Mouse (Mus musculus): ENCODE data around the gene Sectm1a. TPM values are rescaled to one million over a fixed set of nuclear protein-coding genes. Genes with fewer than 3 reads are reported as not detected.
"Not testable (repeated sequence)": the region's sequence is repeated elsewhere in the genome, so short reads cannot be mapped to it uniquely, and the experiment has no call there.

Gene Sectm1a
- polyA plus RNA-seq, 1 experiment from 2014 or later = 0.68 TPM

DNA sequence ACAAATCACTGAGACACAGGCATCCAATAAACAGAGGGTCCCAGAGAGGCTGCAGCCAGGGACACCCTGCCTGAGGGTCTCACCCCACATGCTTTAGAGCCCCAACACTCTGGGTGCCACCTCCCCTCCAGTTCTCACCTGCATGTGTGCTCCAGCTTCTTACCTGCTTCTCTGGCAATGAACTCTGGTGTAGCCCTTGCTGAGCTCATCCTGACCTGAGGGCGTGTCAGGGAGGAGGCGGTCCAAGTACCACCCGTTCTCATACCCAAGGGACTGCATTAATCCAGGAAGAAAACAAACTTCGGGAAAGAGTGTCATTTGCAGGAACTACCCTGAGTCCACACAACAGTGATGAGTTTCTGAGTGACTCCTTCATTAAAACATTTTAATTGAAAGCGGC, 17.6 kb downstream of the Sectm1a start, which contains the start of gene Sectm1b:
Gene Sectm1b, minus strand, starts transcription at position 191 of the 400 bp plus-strand sequence.
- no peaks in the 10 kb centered on the region for H3K36me3 ChIP-seq (replicated peaks)
- no peak within 1 kb of the TSS for H3K4me2 ChIP-seq
- no peaks in the 10 kb centered on the region for H3K27me3 ChIP-seq
- H3K4me1 ChIP-seq (replicated peaks) = no peaks in the 10 kb centered on the region; the same call in 1 of the 2 replicates
- WGBS (ENCODE audit: insufficient replicate concordance) = 61% methylated on average over 5 of the region's 5 CpGs
- no peak within 1 kb of the TSS for H3K27ac ChIP-seq (replicated peaks)
- H3K9ac ChIP-seq = no peak within 1 kb of the TSS
- ATAC-seq (ENCODE audit: insufficient read depth) = no peak
- H3K9me3 ChIP-seq (replicated peaks) = no peaks in the 10 kb centered on the region
- H3K4me3 ChIP-seq (replicated peaks) = no peak within 1 kb of the TSS

- H3K4me2 ChIP-seq = no peak overlapping the region
These were observed 19.4 kb downstream of the Sectm1a start for GRCm38 (mm10) chr11:121061615-121062014.

DNA sequence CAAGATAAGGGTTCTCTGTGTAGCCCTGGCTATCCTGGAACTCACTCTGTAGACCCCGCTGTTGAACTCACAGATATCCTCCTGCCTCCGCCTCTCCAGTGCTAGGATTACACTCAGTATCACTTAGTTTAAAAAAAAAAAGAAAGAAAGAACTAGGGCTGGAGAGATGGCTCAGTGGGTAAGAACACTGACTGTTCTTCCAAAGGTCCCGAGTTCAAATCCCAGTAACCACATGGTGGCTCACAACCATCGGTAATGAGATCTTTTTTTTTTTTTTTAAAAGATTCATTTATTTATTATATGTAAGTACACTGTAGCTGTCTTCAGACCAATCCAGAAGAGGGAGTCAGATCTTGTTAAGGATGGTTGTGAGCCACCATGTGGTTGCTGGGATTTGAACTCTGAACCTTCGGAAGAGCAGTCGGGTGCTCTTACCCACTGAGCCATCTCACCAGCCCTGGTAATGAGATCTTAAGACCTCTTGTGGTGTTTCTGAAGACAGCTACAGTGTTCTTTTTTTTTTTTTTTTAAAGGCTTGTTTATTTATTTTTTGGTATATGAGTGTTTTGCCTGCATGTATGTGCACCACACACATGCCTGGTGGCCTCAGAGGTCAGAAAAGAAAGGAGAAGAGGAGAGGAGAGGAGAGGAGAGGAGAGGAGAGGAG, 20.5 kb downstream of the Sectm1a start:
- H3K27ac ChIP-seq (replicated peaks); H3K4me2 ChIP-seq; H3K9ac ChIP-seq; H3K9me3 ChIP-seq (replicated peaks); ATAC-seq (ENCODE audit: insufficient read depth); H3K27me3 ChIP-seq; H3K4me3 ChIP-seq (replicated peaks); H3K36me3 ChIP-seq (replicated peaks): not testable (repeated sequence)
- WGBS (ENCODE audit: insufficient replicate concordance) = 70% methylated on average over 6 of the region's 6 CpGs
- peaks cover 17% of the 10 kb centered on the region for H3K4me1 ChIP-seq (replicated peaks)

More at GRCm38 (mm10) chr11:121061615-121062014, 19.4 kb downstream of the Sectm1a start:
- peaks cover 11% of the 10 kb centered on the region for H3K4me1 ChIP-seq (replicated peaks)
- H3K36me3 ChIP-seq (replicated peaks) = no peaks in the 10 kb centered on the region
- no peaks in the 10 kb centered on the region for H3K9me3 ChIP-seq (replicated peaks)
- H3K27ac ChIP-seq (replicated peaks) = no peak overlapping the region
- H3K9ac ChIP-seq = no peak overlapping the region
- ATAC-seq (ENCODE audit: insufficient read depth) = no peak
- no peaks in the 10 kb centered on the region for H3K27me3 ChIP-seq
- no peak overlapping the region for H3K4me3 ChIP-seq (replicated peaks)
- 60% methylated on average over 8 of the region's 8 CpGs for WGBS (ENCODE audit: insufficient replicate concordance)

DNA sequence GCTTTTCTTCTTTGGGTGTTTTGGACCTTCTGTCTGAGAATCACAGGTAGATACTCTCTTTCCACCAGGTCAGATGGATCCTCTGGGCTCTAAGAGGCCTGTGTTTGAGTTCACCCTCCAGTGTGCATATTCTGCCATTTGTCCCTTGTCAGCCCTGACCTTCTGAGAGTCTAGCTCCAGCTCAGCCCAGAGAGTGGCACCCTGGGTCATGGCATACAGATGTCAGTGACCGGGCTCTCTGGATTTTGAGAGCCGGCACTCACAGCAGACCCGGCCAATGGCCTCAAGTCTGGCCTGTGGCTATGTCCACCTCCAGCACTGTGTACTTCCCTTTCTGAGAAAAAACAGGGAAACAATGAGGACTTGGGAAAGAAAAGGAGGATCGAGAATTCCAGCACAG, 21.5 kb downstream of the Sectm1a start:
- Histone ChIP-seq H3K9me3 (replicated peaks) (no peaks in the 10 kb centered on the region), H3K4me2 (no peak overlapping the region), H3K4me3 (replicated peaks) (no peak overlapping the region), H3K27me3 (no peaks in the 10 kb centered on the region), H3K4me1 (replicated peaks) (peaks cover 17% of the 10 kb centered on the region), H3K36me3 (replicated peaks) (no peaks in the 10 kb centered on the region), H3K27ac (replicated peaks) (no peak overlapping the region), H3K9ac (no peak overlapping the region)
- 64% methylated on average over 4 of the region's 4 CpGs for WGBS (ENCODE audit: insufficient replicate concordance)
- ATAC-seq (ENCODE audit: insufficient read depth) = no peak

GRCm38 (mm10) chr11:121058956-121059355, 22.1 kb downstream of the Sectm1a start:
- no peaks in the 10 kb centered on the region for H3K36me3 ChIP-seq (replicated peaks)
- no peaks in the 10 kb centered on the region for H3K9me3 ChIP-seq (replicated peaks)
- peaks cover 17% of the 10 kb centered on the region for H3K4me1 ChIP-seq (replicated peaks)
- WGBS (ENCODE audit: insufficient replicate concordance) = 63% methylated on average over 4 of the region's 4 CpGs
- H3K27me3 ChIP-seq = no peaks in the 10 kb centered on the region
- no peak overlapping the region for H3K4me3 ChIP-seq (replicated peaks)
- no peak overlapping the region for H3K27ac ChIP-seq (replicated peaks)
- H3K9ac ChIP-seq = no peak overlapping the region
- H3K4me2 ChIP-seq = no peak overlapping the region
- no peak for ATAC-seq (ENCODE audit: insufficient read depth)

DNA sequence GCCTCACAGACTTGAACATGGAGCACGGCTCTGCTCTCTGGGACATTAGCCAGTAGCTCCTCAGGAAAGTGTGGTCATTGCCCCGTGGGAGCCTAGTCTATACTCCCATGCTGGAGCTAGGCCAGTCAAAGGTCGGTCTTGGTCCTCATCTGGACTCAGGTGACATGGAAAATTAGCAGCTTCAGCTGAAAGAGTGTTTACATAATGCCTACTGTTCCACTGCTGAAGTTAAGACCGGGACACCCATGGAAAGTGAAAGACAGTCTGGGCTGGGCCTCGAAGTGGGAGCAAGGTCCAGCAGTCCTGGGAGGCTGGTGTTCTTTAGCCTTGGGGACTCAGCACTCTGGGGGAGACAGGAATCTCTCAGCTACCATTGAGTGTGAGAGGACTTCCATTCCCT, 22.9 kb downstream of the Sectm1a start:
- Histone ChIP-seq H3K4me1 (replicated peaks) (peaks cover 17% of the 10 kb centered on the region), H3K9me3 (replicated peaks) (no peaks in the 10 kb centered on the region), H3K27me3 (no peaks in the 10 kb centered on the region), H3K36me3 (replicated peaks) (no peaks in the 10 kb centered on the region), H3K27ac (replicated peaks) (no peak overlapping the region), H3K4me3 (replicated peaks) (no peak overlapping the region), H3K4me2 (no peak overlapping the region), H3K9ac (no peak overlapping the region)
- 59% methylated on average over 5 of the region's 5 CpGs for WGBS (ENCODE audit: insufficient replicate concordance)
- ATAC-seq (ENCODE audit: insufficient read depth) = 0 out of 2 replicates have a peak, but pooled peaks have one; percentile 10

DNA sequence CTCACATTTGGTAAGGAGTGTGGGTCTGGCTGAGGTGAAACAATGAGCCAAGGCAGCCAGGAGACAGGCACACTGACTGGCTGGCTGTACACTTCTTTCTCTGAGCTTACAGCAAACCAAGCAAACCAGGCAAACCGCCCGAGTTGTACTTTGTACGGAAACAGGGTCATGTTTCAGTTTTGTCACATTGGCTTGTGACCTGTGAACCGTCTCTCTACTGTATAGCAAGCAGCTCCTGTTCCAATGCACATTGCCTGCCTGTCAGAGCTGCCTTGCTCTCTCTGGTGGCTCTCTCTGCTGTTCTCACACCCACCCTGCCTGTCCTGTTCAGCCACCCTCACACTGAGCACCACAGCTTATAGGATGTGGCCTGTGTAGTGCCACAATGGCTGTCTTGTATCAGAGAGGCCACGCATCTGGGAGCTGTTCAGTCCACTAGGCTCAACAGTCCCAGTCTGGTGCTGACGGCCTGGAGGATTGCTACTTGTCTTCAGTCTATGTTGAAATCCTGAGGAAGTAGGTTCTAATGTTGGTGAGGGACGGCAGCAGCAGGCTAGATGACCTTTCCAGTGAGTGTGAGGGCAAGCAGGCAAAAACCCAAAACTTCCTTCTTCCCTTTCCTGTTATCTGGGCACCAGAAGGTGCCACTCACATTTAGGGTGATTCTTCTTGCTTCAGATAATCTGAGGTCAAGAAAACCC, 24.3 kb downstream of the Sectm1a start:
- Histone ChIP-seq H3K4me2 (no peak overlapping the region; the same call in 1 of the 2 replicates), H3K9me3 (replicated peaks) (no peaks in the 10 kb centered on the region), H3K27me3 (no peaks in the 10 kb centered on the region), H3K36me3 (replicated peaks) (no peaks in the 10 kb centered on the region), H3K4me1 (replicated peaks) (peaks cover 17% of the 10 kb centered on the region), H3K9ac (no peak overlapping the region), H3K4me3 (replicated peaks) (no peak overlapping the region), H3K27ac (replicated peaks) (peak overlapping the region; percentile 78)
- WGBS (ENCODE audit: insufficient replicate concordance) = 42% methylated on average over 7 of the region's 7 CpGs
- ATAC-seq (ENCODE audit: insufficient read depth) = peak; percentile 72

GRCm38 (mm10) chr11:121053536-121053935, 27.5 kb downstream of the Sectm1a start:
- Histone ChIP-seq H3K4me2 (no peak overlapping the region), H3K36me3 (replicated peaks) (no peaks in the 10 kb centered on the region), H3K9ac (no peak overlapping the region), H3K27ac (replicated peaks) (no peak overlapping the region), H3K27me3 (no peaks in the 10 kb centered on the region), H3K9me3 (replicated peaks) (no peaks in the 10 kb centered on the region), H3K4me3 (replicated peaks) (no peak overlapping the region), H3K4me1 (replicated peaks) (peaks cover 17% of the 10 kb centered on the region)
- WGBS (ENCODE audit: insufficient replicate concordance) = 15% methylated on average over 8 of the region's 8 CpGs
- no peak for ATAC-seq (ENCODE audit: insufficient read depth)

- no peak for ATAC-seq (ENCODE audit: insufficient read depth)
- 44% methylated on average over 4 of the region's 4 CpGs for WGBS (ENCODE audit: insufficient replicate concordance)
These were observed 28.6 kb downstream of the Sectm1a start for GRCm38 (mm10) chr11:121052387-121052786.

GRCm38 (mm10) chr11:121051793-121052192, 29.2 kb downstream of the Sectm1a start:
- no peak for ATAC-seq (ENCODE audit: insufficient read depth)
- H3K27ac ChIP-seq (replicated peaks) = no peak overlapping the region
- WGBS (ENCODE audit: insufficient replicate concordance) = 33% methylated on average over 1 of the region's 1 CpGs

More at GRCm38 (mm10) chr11:121052387-121052786, 28.6 kb downstream of the Sectm1a start:
- no peak overlapping the region for H3K27ac ChIP-seq (replicated peaks)
- H3K9ac ChIP-seq = no peak overlapping the region
- H3K4me2 ChIP-seq = no peak overlapping the region
- peaks cover 13% of the 10 kb centered on the region for H3K4me1 ChIP-seq (replicated peaks)
- H3K36me3 ChIP-seq (replicated peaks) = no peaks in the 10 kb centered on the region
- no peak overlapping the region for H3K4me3 ChIP-seq (replicated peaks)
- no peaks in the 10 kb centered on the region for H3K27me3 ChIP-seq
- H3K9me3 ChIP-seq (replicated peaks) = no peaks in the 10 kb centered on the region

DNA sequence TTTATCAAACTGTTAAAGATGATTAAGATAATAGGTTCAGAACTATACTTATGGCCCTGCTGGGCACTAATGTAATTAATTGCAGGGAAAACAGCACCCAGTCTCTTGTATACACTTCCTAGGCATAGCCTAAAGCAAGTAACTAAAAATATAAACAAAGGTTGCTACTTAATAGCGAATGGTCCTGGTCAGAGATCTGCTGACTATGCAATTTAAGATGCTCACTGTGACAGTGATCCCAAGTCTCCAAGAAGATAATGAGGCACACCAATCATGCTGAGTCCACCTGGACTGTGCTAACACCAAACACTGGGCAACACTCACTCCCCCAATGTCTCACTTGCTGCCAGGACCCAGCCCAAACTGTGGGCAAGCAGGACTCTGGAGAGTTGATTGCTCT, 31.2 kb downstream of the Sectm1a start:
- 55% methylated on average over 1 of the region's 1 CpGs for WGBS (ENCODE audit: insufficient replicate concordance)
- Histone ChIP-seq H3K9me3 (replicated peaks) (no peaks in the 10 kb centered on the region), H3K4me1 (replicated peaks) (no peaks in the 10 kb centered on the region), H3K4me3 (replicated peaks) (no peak overlapping the region), H3K27ac (replicated peaks) (no peak overlapping the region), H3K9ac (no peak overlapping the region), H3K27me3 (no peaks in the 10 kb centered on the region), H3K36me3 (replicated peaks) (no peaks in the 10 kb centered on the region), H3K4me2 (no peak overlapping the region)
- ATAC-seq (ENCODE audit: insufficient read depth) = no peak

More at GRCm38 (mm10) chr11:121051793-121052192, 29.2 kb downstream of the Sectm1a start:
- no peaks in the 10 kb centered on the region for H3K36me3 ChIP-seq (replicated peaks)
- H3K9me3 ChIP-seq (replicated peaks) = no peaks in the 10 kb centered on the region
- peaks cover 8% of the 10 kb centered on the region for H3K4me1 ChIP-seq (replicated peaks)
- H3K4me3 ChIP-seq (replicated peaks) = no peak overlapping the region
- no peak overlapping the region for H3K4me2 ChIP-seq
- no peak overlapping the region for H3K9ac ChIP-seq
- no peaks in the 10 kb centered on the region for H3K27me3 ChIP-seq

Data from liver, embryonic 15.5 days (tissue).